Mouse (Mus musculus): ENCODE data around the gene Gm9844. TPM values are rescaled to one million over a fixed set of nuclear protein-coding genes. Genes with fewer than 3 reads are reported as not detected.
"Not testable (repeated sequence)": the region's sequence is repeated elsewhere in the genome, so short reads cannot be mapped to it uniquely, and the experiment has no call there.

The Gm9844 gene
- polyA plus RNA-seq, 1 experiment from 2014 or later = 33.4 TPM

DNA sequence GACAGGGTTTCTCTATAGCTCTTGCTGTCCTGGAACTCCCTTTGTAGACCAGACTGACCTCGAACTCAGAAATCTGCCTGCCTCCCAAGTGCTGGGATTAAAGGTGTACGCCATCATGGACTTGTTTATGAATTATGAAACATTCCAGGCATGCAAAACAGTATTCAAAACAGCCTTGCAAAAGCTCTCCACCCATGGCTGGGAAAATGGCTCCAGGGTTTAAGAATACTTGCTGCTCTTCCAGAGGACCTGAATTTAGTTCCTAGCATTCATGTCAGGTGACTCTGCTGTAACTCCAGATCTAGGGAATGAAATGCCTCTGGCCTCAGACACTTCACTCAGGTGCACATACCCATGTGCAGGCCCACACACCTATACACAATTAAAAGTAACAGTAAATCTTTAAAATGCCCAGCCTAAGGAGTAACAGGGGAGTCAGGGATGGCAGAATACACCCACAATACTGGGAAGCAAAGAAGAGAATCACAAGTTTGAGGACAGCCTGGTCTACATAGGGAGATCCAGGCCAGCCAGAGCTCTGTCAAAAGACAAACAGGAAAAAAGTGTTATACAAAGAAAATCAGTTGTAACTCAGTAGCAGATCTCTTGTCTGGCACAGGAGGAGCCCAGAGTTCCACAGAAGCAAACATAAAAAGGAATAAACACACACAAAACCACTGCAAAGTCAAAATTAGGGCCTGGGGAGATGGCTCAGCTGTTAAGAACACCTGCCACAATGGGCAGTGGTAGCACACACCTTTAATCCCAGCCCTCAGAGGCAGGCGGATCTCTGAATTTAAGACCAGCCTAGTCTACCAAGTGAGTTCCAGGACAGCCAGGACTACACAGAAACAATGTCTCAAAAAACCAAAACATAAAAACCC, 29.5 kb downstream of the Gm9844 start:
- ATAC-seq (ENCODE audit: low FRiP score) = no peak
- 75% methylated on average over 3 of the region's 3 CpGs for WGBS

DNA sequence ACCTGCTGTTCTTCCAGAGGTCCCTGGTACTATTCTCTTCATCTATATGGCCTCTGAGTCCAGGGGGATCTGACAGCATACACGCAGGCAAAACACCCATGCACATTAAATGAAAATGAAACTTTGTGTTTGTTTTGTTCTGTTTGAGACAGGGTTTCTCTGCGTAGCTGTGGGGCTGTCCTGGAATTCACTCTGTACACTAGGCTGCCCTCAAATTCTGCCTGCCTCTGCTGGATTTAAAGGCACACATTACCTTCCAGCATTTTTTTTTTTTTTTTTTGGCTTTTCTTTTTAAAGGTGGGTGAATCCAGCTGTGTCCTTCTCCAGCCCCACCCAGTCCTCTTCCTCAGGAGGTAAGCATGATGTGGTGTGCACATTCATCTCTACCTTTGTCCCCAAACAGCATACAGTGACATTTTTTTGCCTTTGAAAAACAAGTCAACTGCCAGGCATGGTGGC, 30.1 kb downstream of the Gm9844 start:
- no peak overlapping the region for H3K9ac ChIP-seq (replicated peaks)
- 67% methylated on average over 2 of the region's 2 CpGs for WGBS

More for the DNA sequence above, 29.5 kb downstream of the Gm9844 start:
- Histone ChIP-seq H3K4me3 (replicated peaks) (no peak overlapping the region), H3K4me2 (no peak overlapping the region), H3K9me3 (replicated peaks) (no peaks in the 10 kb centered on the region), H3K4me1 (peaks cover 18% of the 10 kb centered on the region), H3K27ac (replicated peaks) (no peak overlapping the region), H3K36me3 (peaks cover 43% of the 10 kb centered on the region), H3K9ac (replicated peaks) (no peak overlapping the region), H3K27me3 (replicated peaks) (no peaks in the 10 kb centered on the region)

DNA sequence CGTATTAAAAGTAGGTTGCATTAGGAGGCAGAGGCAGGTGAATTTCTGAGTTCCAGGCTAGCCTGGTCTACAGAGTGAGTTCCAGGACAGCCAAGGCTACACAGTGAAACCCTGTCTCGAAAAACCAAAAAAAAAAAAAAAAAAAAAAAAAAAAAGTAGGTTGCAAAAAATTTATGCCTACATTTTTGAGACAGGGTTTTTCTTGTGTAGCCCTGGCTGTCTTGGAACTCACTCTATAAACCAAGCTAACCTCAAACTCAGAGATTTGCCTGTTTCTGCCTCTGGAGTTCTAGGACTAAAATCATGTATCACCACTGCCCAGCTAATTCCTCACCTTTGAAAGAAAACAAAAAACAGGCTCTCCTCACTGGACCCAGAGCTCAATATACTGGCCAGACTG, 33.7 kb downstream of the Gm9844 start:
- H3K4me1 ChIP-seq; H3K4me3 ChIP-seq (replicated peaks); H3K27ac ChIP-seq (replicated peaks); H3K36me3 ChIP-seq; H3K9me3 ChIP-seq (replicated peaks); H3K27me3 ChIP-seq (replicated peaks); H3K4me2 ChIP-seq; H3K9ac ChIP-seq (replicated peaks); ATAC-seq (ENCODE audit: low FRiP score): not testable (repeated sequence)
- WGBS = 82% methylated on average over 2 of the region's 2 CpGs

More for the DNA sequence above, 30.1 kb downstream of the Gm9844 start:
- H3K27me3 ChIP-seq (replicated peaks) = no peaks in the 10 kb centered on the region
- peaks cover 11% of the 10 kb centered on the region for H3K4me1 ChIP-seq
- H3K4me3 ChIP-seq (replicated peaks) = no peak overlapping the region
- H3K9me3 ChIP-seq (replicated peaks) = no peaks in the 10 kb centered on the region
- no peak overlapping the region for H3K27ac ChIP-seq (replicated peaks)
- peaks cover 37% of the 10 kb centered on the region for H3K36me3 ChIP-seq
- no peak overlapping the region for H3K4me2 ChIP-seq
- ATAC-seq (ENCODE audit: low FRiP score) = no peak

DNA sequence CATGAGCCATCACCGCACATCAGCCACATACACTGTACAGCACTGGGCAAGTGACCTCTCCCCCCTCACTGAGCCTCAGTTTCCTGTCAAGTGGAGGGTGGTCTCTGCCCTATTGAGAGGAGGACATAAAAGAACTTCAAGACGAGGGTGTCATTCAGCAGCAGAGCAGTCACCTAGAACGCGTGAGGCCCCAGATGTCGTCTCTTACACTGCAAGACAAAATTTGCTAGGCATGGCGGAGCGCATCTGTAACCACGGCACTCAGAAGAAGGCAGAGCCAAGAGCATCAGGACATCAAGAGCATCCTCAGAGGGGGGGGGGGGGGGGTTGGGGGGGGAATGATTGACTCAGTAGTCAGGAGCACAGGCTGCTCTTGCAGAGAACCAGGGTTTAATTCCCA, 34.3 kb downstream of the Gm9844 start:
- WGBS = 69% methylated on average over 8 of the region's 8 CpGs

DNA sequence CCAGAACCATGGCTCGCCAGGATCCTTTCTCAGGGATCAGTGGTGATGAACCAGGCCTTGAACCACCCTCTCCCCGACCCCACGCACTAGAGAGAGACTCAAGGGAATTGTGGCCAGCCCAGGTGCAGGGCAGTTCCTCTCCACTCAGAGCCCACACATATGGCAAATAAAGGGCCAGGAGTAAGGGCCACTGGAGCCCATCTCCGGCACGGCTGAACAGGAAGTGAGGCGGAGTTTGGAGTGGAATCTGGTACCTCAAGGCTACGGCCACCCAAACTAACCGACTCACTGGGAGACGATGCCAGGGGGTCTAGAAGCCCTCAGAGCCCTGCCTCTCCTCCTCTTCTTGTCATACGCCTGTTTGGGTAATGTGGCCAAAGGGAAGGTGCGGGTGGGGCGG, 35.2 kb downstream of the Gm9844 start, which contains the start of gene Cd79a:
TSS of gene Cd79a (plus strand) at position 158 of the 400 bp plus-strand sequence.
- Histone ChIP-seq H3K9me3 (replicated peaks) (no peaks in the 10 kb centered on the region), H3K36me3 (no peaks in the 10 kb centered on the region), H3K4me2 (no peak within 1 kb of the TSS), H3K27me3 (replicated peaks) (no peaks in the 10 kb centered on the region), H3K4me1 (no peaks in the 10 kb centered on the region), H3K4me3 (replicated peaks) (no peak within 1 kb of the TSS), H3K27ac (replicated peaks) (no peak within 1 kb of the TSS), H3K9ac (replicated peaks) (no peak within 1 kb of the TSS)
- ATAC-seq (ENCODE audit: low FRiP score) = no peak
- WGBS = 80% methylated on average over 12 of the region's 12 CpGs

More for the DNA sequence above, 34.3 kb downstream of the Gm9844 start:
- no peak for ATAC-seq (ENCODE audit: low FRiP score)
- Histone ChIP-seq H3K4me2 (no peak overlapping the region), H3K36me3 (no peaks in the 10 kb centered on the region), H3K27ac (replicated peaks) (no peak overlapping the region), H3K9ac (replicated peaks) (no peak overlapping the region), H3K27me3 (replicated peaks) (no peaks in the 10 kb centered on the region), H3K4me1 (no peaks in the 10 kb centered on the region), H3K9me3 (replicated peaks) (no peaks in the 10 kb centered on the region), H3K4me3 (replicated peaks) (no peak overlapping the region)

DNA sequence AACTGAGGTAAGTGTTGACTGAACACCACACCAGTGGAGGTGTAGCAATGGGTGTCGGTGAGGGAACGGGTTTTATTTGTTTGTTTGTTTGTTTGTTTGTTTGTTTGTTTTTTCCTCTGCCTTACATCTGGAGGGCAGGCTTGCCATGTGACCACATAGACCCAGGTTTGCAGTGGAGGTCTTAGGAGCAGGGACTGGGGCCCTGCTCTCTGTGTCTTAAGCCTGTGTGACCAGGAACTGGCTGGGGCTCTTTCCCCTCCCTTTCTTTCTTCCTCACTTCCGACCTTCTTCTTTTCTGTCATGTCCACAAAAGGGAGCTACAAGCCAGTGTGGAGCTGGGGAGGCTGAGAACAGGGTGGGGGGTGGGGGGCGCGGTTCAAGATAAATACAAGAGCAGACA, 35.9 kb downstream of the Gm9844 start:
- H3K9ac ChIP-seq (replicated peaks) = no peak overlapping the region
- peaks cover 4% of the 10 kb centered on the region; the same call in 1 of the 2 replicates for H3K4me1 ChIP-seq
- 78% methylated on average over 5 of the region's 5 CpGs for WGBS
- H3K4me2 ChIP-seq = no peak overlapping the region
- no peaks in the 10 kb centered on the region for H3K9me3 ChIP-seq (replicated peaks)
- no peak for ATAC-seq (ENCODE audit: low FRiP score)
- H3K4me3 ChIP-seq (replicated peaks) = no peak overlapping the region
- no peak overlapping the region for H3K27ac ChIP-seq (replicated peaks)
- no peaks in the 10 kb centered on the region for H3K27me3 ChIP-seq (replicated peaks)
- H3K36me3 ChIP-seq = no peaks in the 10 kb centered on the region

DNA sequence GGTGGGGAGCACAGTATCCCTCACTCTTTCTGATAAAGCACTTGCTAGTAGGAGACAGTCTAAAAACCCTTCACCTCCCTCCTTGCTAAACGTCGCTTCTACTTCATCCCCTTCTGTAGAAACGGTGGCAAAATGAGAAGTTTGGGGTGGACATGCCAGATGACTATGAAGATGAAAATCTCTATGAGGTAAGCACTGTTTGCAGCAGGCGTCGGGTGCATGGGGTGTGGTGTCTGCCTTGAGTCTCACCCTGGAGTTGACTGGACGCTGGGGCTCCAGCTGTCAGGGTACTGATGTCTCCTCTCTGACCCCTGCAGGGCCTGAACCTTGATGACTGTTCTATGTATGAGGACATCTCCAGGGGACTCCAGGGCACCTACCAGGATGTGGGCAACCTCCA, 39.1 kb downstream of the Gm9844 start:
- H3K4me1 ChIP-seq = peaks cover 29% of the 10 kb centered on the region
- WGBS = 79% methylated on average over 6 of the region's 6 CpGs
- H3K4me2 ChIP-seq = no peak overlapping the region
- no peaks in the 10 kb centered on the region for H3K27me3 ChIP-seq (replicated peaks)
- H3K9me3 ChIP-seq (replicated peaks) = no peaks in the 10 kb centered on the region
- H3K36me3 ChIP-seq = no peaks in the 10 kb centered on the region
- no peak overlapping the region for H3K9ac ChIP-seq (replicated peaks)
- ATAC-seq (ENCODE audit: low FRiP score) = no peak
- no peak overlapping the region for H3K4me3 ChIP-seq (replicated peaks)
- H3K27ac ChIP-seq (replicated peaks) = no peak overlapping the region

DNA sequence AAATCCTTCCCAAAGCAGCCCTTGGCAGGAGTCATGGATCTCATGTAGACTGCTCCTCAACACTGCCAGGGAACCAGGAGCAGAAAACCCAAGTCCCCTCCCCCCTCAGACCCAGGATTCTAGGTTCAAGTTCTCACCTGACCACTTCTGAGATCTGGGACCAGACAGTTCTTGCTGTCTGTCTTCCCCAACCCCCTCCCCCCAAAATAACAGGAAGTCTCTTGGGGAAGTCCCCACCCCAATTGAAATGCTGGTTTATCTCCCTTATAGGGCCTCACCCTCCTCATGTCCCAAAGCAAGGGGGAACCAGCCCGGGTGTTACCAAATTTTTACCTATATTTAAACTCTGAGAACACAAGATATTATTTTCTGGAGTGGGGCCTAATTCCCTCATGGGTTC, 39.8 kb downstream of the Gm9844 start:
- no peak overlapping the region for H3K4me2 ChIP-seq
- no peaks in the 10 kb centered on the region for H3K27me3 ChIP-seq (replicated peaks)
- 65% methylated on average over 1 of the region's 1 CpGs for WGBS
- no peaks in the 10 kb centered on the region for H3K36me3 ChIP-seq
- ATAC-seq (ENCODE audit: low FRiP score) = no peak
- H3K9me3 ChIP-seq (replicated peaks) = no peaks in the 10 kb centered on the region
- no peak overlapping the region for H3K9ac ChIP-seq (replicated peaks)
- 0 out of 2 replicates have a peak overlapping the region, but pooled peaks have one; percentile 69 for H3K27ac ChIP-seq (replicated peaks)
- peaks cover 36% of the 10 kb centered on the region for H3K4me1 ChIP-seq
- no peak overlapping the region for H3K4me3 ChIP-seq (replicated peaks)

DNA sequence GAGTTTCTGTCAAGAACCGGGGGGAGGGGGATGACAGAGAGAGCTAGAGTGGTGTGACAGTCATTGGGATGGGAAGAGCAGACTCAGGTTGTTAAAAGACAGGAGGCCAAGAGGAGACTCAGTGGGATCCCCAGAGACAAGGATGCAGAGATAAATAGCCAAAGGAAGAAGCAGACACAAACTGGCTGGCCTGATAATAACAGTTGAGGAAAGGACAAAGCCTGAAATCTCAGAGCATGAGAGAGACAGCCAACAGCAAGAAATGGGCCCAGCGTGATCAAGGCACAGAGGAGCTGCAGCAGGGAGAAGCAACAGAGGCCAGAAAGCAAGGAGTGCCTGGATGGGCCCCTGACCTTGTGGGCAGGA, 40.2 kb downstream of the Gm9844 start:
- H3K9ac ChIP-seq (replicated peaks) = peak overlapping the region; percentile 65; the same call in 1 of the 2 replicates
- ATAC-seq (ENCODE audit: low FRiP score) = no peak
- 68% methylated on average over 2 of the region's 2 CpGs for WGBS

DNA sequence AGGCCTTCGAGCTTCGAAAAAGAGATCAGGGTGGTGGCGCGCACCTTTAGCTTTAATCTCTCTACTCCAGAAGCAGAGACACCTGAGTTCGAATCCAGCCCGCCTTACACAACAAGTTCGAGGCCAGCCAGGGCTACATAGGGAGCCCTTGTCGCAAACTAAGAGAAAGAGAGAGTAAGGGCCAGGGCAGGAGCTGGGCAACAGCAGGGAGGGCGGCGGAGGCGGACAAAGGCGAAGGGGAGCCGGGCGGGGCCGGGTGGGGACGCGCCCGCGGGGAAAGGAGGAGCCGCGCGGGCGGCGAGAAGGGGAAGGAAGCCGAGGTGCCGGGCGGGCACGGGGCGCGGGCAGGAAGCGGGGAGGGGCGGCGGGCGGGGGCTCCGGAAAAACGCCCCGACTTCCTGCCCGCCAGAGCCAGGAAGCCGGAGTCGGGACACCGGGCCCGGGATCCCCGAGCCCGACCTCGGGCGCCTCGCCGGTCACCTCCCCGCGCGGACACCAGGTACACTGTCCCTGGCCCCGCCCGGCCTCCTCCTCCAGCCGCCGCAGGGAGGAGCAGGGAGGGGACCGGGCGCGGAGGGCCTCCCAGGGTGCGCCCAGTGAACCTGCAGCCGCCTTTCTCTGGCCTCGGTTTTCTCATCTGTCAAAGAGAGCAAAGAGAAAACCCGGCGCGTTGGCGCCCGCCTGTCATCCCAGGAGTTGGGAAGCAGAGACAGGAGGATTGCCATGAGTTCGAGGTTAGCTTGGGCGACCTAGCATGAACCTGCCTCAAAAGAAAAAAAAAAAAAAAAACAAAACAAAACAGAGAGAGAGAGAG, 40.8 kb downstream of the Gm9844 start, which contains the start of gene Arhgef1:
TSS of gene Arhgef1 (plus strand) at position 283 of the 814 bp plus-strand sequence.
- H3K4me1 ChIP-seq = peaks cover 45% of the 10 kb centered on the region
- no peak for ATAC-seq (ENCODE audit: low FRiP score)
- no peaks in the 10 kb centered on the region for H3K9me3 ChIP-seq (replicated peaks)
- no peaks in the 10 kb centered on the region for H3K36me3 ChIP-seq
- H3K27ac ChIP-seq (replicated peaks) = peak within 1 kb of the TSS; percentile 83
- no peaks in the 10 kb centered on the region for H3K27me3 ChIP-seq (replicated peaks)
- H3K4me3 ChIP-seq (replicated peaks) = peak within 1 kb of the TSS; percentile 61
- H3K9ac ChIP-seq (replicated peaks) = peak within 1 kb of the TSS; percentile 70
- WGBS = 8% methylated on average over 53 of the region's 68 CpGs
- peak within 1 kb of the TSS; percentile 77 for H3K4me2 ChIP-seq

More for the DNA sequence above, 40.2 kb downstream of the Gm9844 start:
- Histone ChIP-seq H3K4me3 (replicated peaks) (peak overlapping the region; percentile 61), H3K4me1 (peaks cover 40% of the 10 kb centered on the region), H3K36me3 (no peaks in the 10 kb centered on the region), H3K9me3 (replicated peaks) (no peaks in the 10 kb centered on the region), H3K27ac (replicated peaks) (peak overlapping the region; percentile 69; the same call in 1 of the 2 replicates), H3K27me3 (replicated peaks) (no peaks in the 10 kb centered on the region), H3K4me2 (peak overlapping the region; percentile 77)

DNA sequence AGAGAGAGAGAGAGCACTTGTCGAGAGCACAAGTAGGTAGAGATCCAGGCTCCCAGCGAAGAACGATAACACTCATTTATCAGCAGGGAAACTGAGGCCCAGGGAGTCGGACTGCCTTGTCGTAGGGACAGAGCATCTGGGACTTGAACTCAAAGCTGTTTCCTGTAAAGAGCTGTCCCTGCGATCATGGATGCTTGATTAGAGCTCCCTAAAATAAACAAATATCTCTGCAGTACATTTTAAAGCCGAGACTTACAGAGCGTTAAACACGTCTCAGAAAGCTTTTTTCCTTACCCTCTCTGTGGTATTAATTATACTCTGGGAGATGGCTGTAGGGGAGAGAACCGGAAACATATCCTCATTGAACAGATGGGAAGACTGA, 41.4 kb downstream of the Gm9844 start:
- no peaks in the 10 kb centered on the region for H3K9me3 ChIP-seq (replicated peaks)
- peak overlapping the region; percentile 61 for H3K4me3 ChIP-seq (replicated peaks)
- peak overlapping the region; percentile 77 for H3K4me2 ChIP-seq
- no peaks in the 10 kb centered on the region for H3K27me3 ChIP-seq (replicated peaks)
- peak overlapping the region; percentile 83; the same call in 1 of the 2 replicates for H3K27ac ChIP-seq (replicated peaks)
- peak overlapping the region; percentile 70; the same call in 1 of the 2 replicates for H3K9ac ChIP-seq (replicated peaks)
- H3K36me3 ChIP-seq = peaks cover 5% of the 10 kb centered on the region; the same call in 1 of the 2 replicates
- WGBS = 43% methylated on average over 10 of the region's 10 CpGs
- ATAC-seq (ENCODE audit: low FRiP score) = no peak
- H3K4me1 ChIP-seq = peaks cover 45% of the 10 kb centered on the region

All from neural tube, embryonic 15.5 days (tissue).